Mouse (Mus musculus): ENCODE measurements around the gene Gm3625. TPM values are rescaled to one million over a fixed set of nuclear protein-coding genes. Genes with fewer than 3 reads are reported as not detected.
A peak's percentile ranks its signal among the peaks of the same experiment; 100 is the strongest.

Gm3625 gene
- total and polyA plus RNA-seq, 3 experiments: not detected

- TF ChIP-seq ZC3H11A (IDR thresholded peaks at IDR 0.05; ENCODE audit: low read depth, low read length) (no peak), POLR2AphosphoS2 (IDR thresholded peaks at IDR 0.05; ENCODE audit: low read length) (no peak; the same call in 1 of the 2 replicates), MXI1 (IDR thresholded peaks at IDR 0.05; ENCODE audit: low read depth, low read length) (peak; percentile 56; the same call in 1 of the 2 replicates), ETS1 (IDR thresholded peaks at IDR 0.05; ENCODE audit: low read depth, low read length) (peak; percentile 36; the same call in 1 of the 2 replicates)
Measured at GRCm38 (mm10) chr12:4593166-4593929, 621 bp upstream of the Gm3625 start (continued).

GRCm38 (mm10) chr12:4592025-4592424 is 702 bp downstream of the Gm3625 start:
- Histone ChIP-seq H3K27me3 (ENCODE audit: control insufficient read depth in 1 of 2, insufficient read depth in 2 of 2, low read length in 2 of 2) (no peaks in the 10 kb centered on the region), H3K27ac (ENCODE audit: control insufficient read depth, low read depth, low read length) (peak overlapping the region; percentile 81), H3K79me2 (ENCODE audit: control insufficient read depth, insufficient read depth, low read length, poor library complexity) (peaks cover 32% of the 10 kb centered on the region), H3K9ac (ENCODE audit: control insufficient read depth, low read depth, low read length, poor library complexity, severe bottlenecking) (peak overlapping the region; percentile 90), H3K4me3 (ENCODE audit: control insufficient read depth in 1 of 2, insufficient read depth in 1 of 2, low read depth in 2 of 2, low read length in 2 of 2) (peak overlapping the region; percentile 88 to 96), H3K36me3 (ENCODE audit: control insufficient read depth in 1 of 2, insufficient read depth in 2 of 2, low read length in 2 of 2) (peaks cover 0 to 21% of the 10 kb centered on the region in 2 experiments; a peak in 2 of 4 replicates), H3K4me1 (ENCODE audit: control insufficient read depth in 1 of 2, insufficient read depth in 2 of 2, low read length in 2 of 2) (peaks cover 0 to 5% of the 10 kb centered on the region in 2 experiments), H3K9me3 (replicated peaks; ENCODE audit: insufficient read depth, low read length) (no peaks in the 10 kb centered on the region)
- DNase-seq (ENCODE audit: low read depth, low spot score): peak; percentile 63
- TF ChIP-seq MEF2A (IDR thresholded peaks at IDR 0.05; ENCODE audit: extremely low read depth, insufficient replicate concordance, low read depth, low read length, poor library complexity, severe bottlenecking): 0 out of 2 replicates have a peak, but pooled peaks have one; percentile 13
- TF ChIP-seq GATA1 (IDR thresholded peaks at IDR 0.05; ENCODE audit: low read depth, low read length): 0 out of 2 replicates have a peak, but pooled peaks have one; percentile 18
- TF ChIP-seq MXI1 (IDR thresholded peaks at IDR 0.05; ENCODE audit: low read depth, low read length): peak; percentile 38; the same call in 1 of the 2 replicates
- 0 out of 2 replicates have a peak, but pooled peaks have one; percentile 7 for TF ChIP-seq TAL1 (IDR thresholded peaks at IDR 0.05; ENCODE audit: low read length)
- 0 out of 2 replicates have a peak, but pooled peaks have one; percentile 33 for TF ChIP-seq ETS1 (IDR thresholded peaks at IDR 0.05; ENCODE audit: low read depth, low read length)
- no peak for TF ChIP-seq NRF1 (IDR thresholded peaks at IDR 0.05; ENCODE audit: insufficient read depth, low read depth, low read length, poor library complexity, severe bottlenecking)
- no peak for TF ChIP-seq ZKSCAN1 (IDR thresholded peaks at IDR 0.05; ENCODE audit: low read depth, low read length)
- TF ChIP-seq KAT2A (conservative IDR thresholded peaks at IDR 0.05; ENCODE audit: low read depth, low read length): no peak
- TF ChIP-seq POLR2A (IDR thresholded peaks at IDR 0.05; ENCODE audit: control insufficient read depth in 1 of 2, insufficient read depth in 1 of 2, low read depth in 1 of 2, low read length in 2 of 2, poor library complexity in 1 of 2): no peak
- TF ChIP-seq CHD1 (IDR thresholded peaks at IDR 0.05; ENCODE audit: low read depth, low read length): no peak
- TF ChIP-seq ELF1 (IDR thresholded peaks at IDR 0.05; ENCODE audit: low read depth, low read length): no peak; the same call in 1 of the 2 replicates
- peak; percentile 63; the same call in 1 of the 2 replicates for TF ChIP-seq SIN3A (IDR thresholded peaks at IDR 0.05; ENCODE audit: low read length)
- TF ChIP-seq UBTF (IDR thresholded peaks at IDR 0.05; ENCODE audit: borderline replicate concordance, insufficient read depth, low read depth, low read length): no peak
- peak; percentile 41 to 60; a peak in 2 of 4 replicates for TF ChIP-seq EP300 (IDR thresholded peaks at IDR 0.05; ENCODE audit: low read depth in 1 of 2, low read length in 2 of 2)
- TF ChIP-seq RAD21 (IDR thresholded peaks at IDR 0.05; ENCODE audit: low read depth, low read length): peak; percentile 20
- TF ChIP-seq MAFK (IDR thresholded peaks at IDR 0.05; ENCODE audit: borderline replicate concordance, low read depth, low read length): 0 out of 2 replicates have a peak, but pooled peaks have one; percentile 10
- no peak for TF ChIP-seq USF2 (IDR thresholded peaks at IDR 0.05; ENCODE audit: borderline replicate concordance in 1 of 2, insufficient read depth in 1 of 2, low read depth in 1 of 2, low read length in 2 of 2)
- 0 out of 2 replicates have a peak, but pooled peaks have one; percentile 27 for TF ChIP-seq ZMIZ1 (IDR thresholded peaks at IDR 0.05; ENCODE audit: low read depth, low read length)
- TF ChIP-seq BHLHE40 (IDR thresholded peaks at IDR 0.05; ENCODE audit: borderline replicate concordance, low read depth, low read length): 0 out of 2 replicates have a peak, but pooled peaks have one; percentile 15
- TF ChIP-seq SMC3 (IDR thresholded peaks at IDR 0.05; ENCODE audit: low read depth, low read length): peak; percentile 33; the same call in 1 of the 2 replicates
- no peak for TF ChIP-seq POLR2AphosphoS2 (IDR thresholded peaks at IDR 0.05; ENCODE audit: low read length)
- TF ChIP-seq POLR2AphosphoS5 (IDR thresholded peaks at IDR 0.05; ENCODE audit: borderline replicate concordance, low read depth, low read length): no peak
- peak; percentile 32; the same call in 1 of the 2 replicates for TF ChIP-seq TCF12 (IDR thresholded peaks at IDR 0.05; ENCODE audit: low read depth, low read length)
- no peak for TF ChIP-seq JUND (IDR thresholded peaks at IDR 0.05; ENCODE audit: low read depth, low read length)
- no peak for TF ChIP-seq GABPA (IDR thresholded peaks at IDR 0.05; ENCODE audit: low read depth, low read length)
- peak; percentile 35 for TF ChIP-seq ZC3H11A (IDR thresholded peaks at IDR 0.05; ENCODE audit: low read depth, low read length)
- TF ChIP-seq MAX (IDR thresholded peaks at IDR 0.05; ENCODE audit: low read length): no peak
- no peak for TF ChIP-seq USF1 (IDR thresholded peaks at IDR 0.05; ENCODE audit: low read depth, low read length)
- peak; percentile 85 for TF ChIP-seq ZNF384 (IDR thresholded peaks at IDR 0.05; ENCODE audit: low read depth, low read length)
- TF ChIP-seq TBP (IDR thresholded peaks at IDR 0.05; ENCODE audit: low read depth, low read length): no peak
- TF ChIP-seq NELFE (IDR thresholded peaks at IDR 0.05; ENCODE audit: low read depth, low read length): no peak

Measured in MEL (cell line).